Mouse (Mus musculus) urinary bladder, postnatal 10 days (tissue): Measurements from ENCODE around the gene Cyp2w1.

Experiments used
- DNase-seq: peaks from one replicate; pipeline ENCODE4 v3.0.0; 2022; ENCODE audit warnings: low spot score

The Cyp2w1 gene

DNA sequence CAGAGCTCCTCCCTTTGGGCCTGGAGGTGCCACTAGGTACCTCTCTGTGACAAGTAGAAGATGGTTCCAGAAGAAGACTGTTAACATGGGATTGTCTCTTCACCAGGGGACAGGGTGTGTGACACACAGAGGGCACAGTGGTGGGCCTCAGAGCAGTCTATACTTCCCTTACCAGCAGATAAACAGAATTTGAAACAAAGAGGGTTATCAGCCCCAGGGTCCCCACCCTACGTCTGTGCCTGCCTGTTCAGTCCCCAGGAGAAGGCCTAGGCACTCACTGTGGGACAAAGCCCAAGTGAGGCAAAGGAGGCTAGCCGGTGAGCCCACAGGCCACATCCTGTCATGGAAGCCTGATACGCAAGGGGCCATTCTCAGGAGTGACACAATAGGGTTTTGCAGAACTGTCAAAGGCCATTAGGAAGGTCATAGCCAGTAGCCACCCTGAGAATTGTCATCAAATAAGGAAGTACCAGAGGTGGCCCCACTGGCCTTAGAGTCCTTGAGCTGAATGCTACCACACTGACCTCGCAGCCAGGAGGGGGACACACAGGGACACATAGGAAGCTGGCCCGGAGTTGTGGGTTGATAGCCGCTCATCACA is 52.5 kb downstream of the Cyp2w1 start, which contains the start of gene C130050O18Rik:
Gene C130050O18Rik (plus strand): TSS at position 480 of the 601 bp plus-strand sequence.
- no peak for DNase-seq

GRCm38 (mm10) chr5:139405478-139405877 is 53.1 kb downstream of the Cyp2w1 start:
- no peak for DNase-seq

- no peak for DNase-seq
These were observed 53.5 kb downstream of the Cyp2w1 start for GRCm38 (mm10) chr5:139405953-139406352.
